Mouse (Mus musculus) E14TG2a.4 (cell line): ENCODE measurements around the gene Adprhl2.

ENCODE experiments used
- H3K27me3 ChIP-seq: 2 replicates; pipeline ENCODE4 v1.6.1; 2014; ENCODE audit warnings: low read length, control low read depth; ENCODE audit not compliant: insufficient read depth
- H3K36me3 ChIP-seq: 2 replicates; pipeline ENCODE4 v1.6.1; 2014; ENCODE audit warnings: low read length, control low read depth; ENCODE audit not compliant: insufficient read depth
- H3K4me1 ChIP-seq: replicated peaks from 2 replicates; pipeline ENCODE4 v1.6.1; 2014; ENCODE audit warnings: low read depth, low read length, control low read depth
- H3K4me3 ChIP-seq: replicated peaks from 2 replicates; pipeline ENCODE4 v1.5.1; 2014; ENCODE audit warnings: mild to moderate bottlenecking, low read length
- H3K9me3 ChIP-seq: 2 replicates; pipeline ENCODE4 v1.6.1; 2014; ENCODE audit warnings: low read length, control low read depth
- CTCF ChIP-seq: conservative IDR thresholded peaks from 2 replicates; pipeline ENCODE4 v1.5.1; 2014; ENCODE audit warnings: low read length
- NANOG ChIP-seq: IDR thresholded peaks from 2 replicates; pipeline ENCODE4 v1.6.1; 2014; ENCODE audit warnings: borderline replicate concordance, low read length, mixed read lengths
- POU5F1 ChIP-seq: IDR thresholded peaks from 2 replicates; pipeline ENCODE4 v1.6.1; 2014; ENCODE audit warnings: low read length, borderline replicate concordance

Adprhl2 gene

DNA sequence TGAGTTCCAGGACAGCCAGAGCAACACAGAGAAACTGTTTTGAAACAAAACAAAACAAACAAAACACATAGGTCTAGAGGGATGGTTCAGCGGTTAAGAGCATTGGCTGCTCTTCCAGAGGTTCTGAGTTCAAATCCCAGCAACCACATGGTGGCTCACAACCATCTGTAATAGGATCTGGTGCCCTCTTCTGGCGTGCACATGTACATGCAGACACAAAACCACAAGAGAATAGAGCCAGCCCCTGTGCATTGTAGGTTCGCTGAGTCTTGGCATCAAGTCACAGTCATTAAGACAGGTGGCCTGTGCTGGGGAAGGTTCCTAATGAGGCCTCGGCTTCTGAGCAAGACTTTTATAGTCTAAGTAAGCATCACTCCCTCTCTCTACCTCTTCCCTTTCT lies 17.6 kb downstream of the Adprhl2 start:
- Histone ChIP-seq H3K9me3 (no peaks in the 10 kb centered on the region), H3K4me3 (no peak overlapping the region), H3K4me1 (peaks cover 42% of the 10 kb centered on the region), H3K36me3 (no peaks in the 10 kb centered on the region), H3K27me3 (peaks cover 61% of the 10 kb centered on the region)
- no peak for TF ChIP-seq NANOG
- TF ChIP-seq CTCF = peak; percentile 32; the same call in 1 of the 2 replicates

DNA sequence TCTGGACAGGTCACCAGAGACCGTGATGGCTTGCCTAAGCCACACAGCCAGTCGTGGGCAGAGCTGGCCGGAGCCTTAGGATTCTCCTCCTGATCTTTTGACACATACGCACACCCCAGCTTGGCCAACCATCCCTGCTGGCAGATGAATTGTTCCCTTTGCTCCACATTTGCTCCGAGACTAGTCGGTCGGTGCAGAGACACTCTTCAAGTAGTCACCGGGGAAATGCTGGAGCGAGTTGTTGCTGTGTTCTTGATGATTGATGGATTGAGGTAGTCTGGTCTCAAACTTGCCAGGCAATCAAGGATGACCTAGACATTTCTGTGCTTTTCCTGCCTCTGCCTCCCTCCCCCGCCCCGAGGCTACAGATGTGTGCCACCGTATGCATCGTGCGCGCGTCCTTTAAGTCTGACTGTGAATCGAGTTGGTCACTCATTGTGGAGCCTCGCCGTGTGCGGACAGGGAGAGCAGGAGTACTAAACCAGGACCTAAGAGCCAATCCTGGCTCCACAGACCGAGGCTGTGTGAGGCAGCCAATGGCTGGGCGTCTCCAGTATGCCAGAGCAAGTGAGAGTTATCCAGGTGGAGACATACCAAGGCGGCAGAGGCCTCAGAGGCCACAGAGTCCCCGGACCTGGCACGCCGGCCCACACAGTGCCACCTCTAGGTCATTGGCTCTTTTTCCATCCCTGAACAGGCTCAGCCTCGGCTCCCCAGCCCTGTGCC lies 19.8 kb downstream of the Adprhl2 start:
- Histone ChIP-seq H3K4me1 (peaks cover 44% of the 10 kb centered on the region), H3K4me3 (peak overlapping the region; percentile 78), H3K9me3 (no peaks in the 10 kb centered on the region), H3K27me3 (peaks cover 72% of the 10 kb centered on the region), H3K36me3 (no peaks in the 10 kb centered on the region)
- no peak for TF ChIP-seq NANOG
- TF ChIP-seq POU5F1 = no peak
- no peak for TF ChIP-seq CTCF

DNA sequence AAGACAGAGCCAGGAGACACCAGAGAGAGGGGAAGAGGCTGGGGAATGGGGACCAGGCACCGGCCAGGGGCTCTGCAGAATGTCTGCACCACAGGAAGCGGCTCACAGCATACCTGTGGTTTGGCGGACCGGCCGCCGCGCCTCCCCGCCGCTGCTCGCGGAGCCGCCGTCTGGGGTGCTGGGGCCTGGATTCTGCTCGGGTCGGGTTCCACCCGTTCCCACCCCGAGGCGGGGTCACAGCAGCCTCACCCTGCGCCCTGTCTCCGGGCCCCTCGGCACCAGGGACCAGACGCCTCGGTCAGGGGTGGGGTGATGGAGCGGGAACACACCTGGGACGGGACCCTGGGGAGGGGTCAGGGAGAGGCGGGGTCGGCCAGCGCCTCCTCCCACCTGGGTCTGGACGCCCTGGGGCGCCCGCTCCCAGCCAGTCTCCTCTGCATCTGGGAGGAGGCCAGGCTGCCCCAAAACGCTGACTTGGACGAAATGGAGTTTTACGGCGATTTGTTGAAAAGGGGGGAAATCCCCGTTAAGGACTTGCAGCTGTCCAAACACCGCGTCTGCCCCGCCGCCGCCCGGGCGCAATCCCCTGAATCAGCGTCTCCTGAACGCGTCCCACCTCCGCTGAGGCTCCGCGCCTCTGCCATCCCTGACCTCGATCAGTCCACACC lies 20.5 kb downstream of the Adprhl2 start:
- H3K4me1 ChIP-seq = peaks cover 47% of the 10 kb centered on the region
- no peak for TF ChIP-seq NANOG
- TF ChIP-seq POU5F1 = no peak
- no peak for TF ChIP-seq CTCF
- H3K9me3 ChIP-seq = no peaks in the 10 kb centered on the region
- H3K36me3 ChIP-seq = no peaks in the 10 kb centered on the region
- H3K27me3 ChIP-seq = peaks cover 79% of the 10 kb centered on the region
- peak overlapping the region; percentile 78 for H3K4me3 ChIP-seq

DNA sequence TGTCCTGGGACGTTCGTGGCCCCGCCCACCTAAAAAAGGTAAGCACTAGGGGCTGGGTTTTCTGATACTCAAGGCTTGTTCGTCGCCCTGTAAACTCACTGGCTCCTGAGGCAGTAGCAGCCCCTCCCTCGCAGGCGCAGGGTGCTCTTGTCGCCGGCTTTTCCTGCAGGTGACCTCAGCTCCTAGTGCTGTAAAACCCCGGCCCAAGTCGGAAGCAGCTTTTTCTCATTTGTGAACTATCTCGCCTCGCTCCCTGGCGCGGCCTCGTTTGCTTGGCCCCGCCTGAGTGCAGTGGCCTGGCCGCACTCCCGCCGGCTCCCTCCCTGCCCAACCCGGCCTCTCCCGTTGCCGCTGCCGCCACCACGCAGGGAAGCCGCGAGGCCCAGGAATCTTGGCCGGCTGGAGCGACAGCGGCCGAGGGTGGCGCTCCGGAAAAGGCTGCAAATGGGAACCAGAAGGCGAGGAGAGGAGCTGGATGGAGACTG lies 24.8 kb downstream of the Adprhl2 start:
- no peak for TF ChIP-seq NANOG
- no peak for TF ChIP-seq POU5F1
- no peak for TF ChIP-seq CTCF
- Histone ChIP-seq H3K36me3 (no peaks in the 10 kb centered on the region), H3K4me3 (peak overlapping the region; percentile 73), H3K4me1 (peaks cover 47% of the 10 kb centered on the region), H3K27me3 (peaks cover 81% of the 10 kb centered on the region), H3K9me3 (no peaks in the 10 kb centered on the region)

DNA sequence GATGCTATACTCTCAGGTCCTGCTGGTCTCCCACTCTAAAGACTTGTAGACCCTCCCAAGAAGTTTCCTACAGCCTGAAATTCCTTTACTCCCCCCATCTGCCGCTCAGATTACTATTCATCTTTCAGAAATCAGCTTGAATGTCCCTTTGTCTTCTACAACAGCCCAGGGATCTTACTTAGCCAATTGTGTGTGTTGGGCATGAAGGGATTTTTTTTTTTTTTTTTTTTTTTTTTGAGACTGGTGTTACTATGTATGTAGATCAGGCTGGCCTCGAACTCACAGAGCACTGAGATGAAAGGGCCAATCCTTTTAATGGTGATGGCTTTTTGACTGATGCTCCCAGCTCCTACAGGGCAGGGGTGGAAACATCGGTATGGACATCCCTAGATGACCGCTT lies 25.6 kb downstream of the Adprhl2 start:
- Histone ChIP-seq H3K9me3 (no peaks in the 10 kb centered on the region), H3K4me1 (peaks cover 47% of the 10 kb centered on the region), H3K27me3 (peaks cover 81% of the 10 kb centered on the region), H3K36me3 (no peaks in the 10 kb centered on the region), H3K4me3 (no peak overlapping the region)
- TF ChIP-seq CTCF = no peak
- no peak for TF ChIP-seq NANOG

DNA sequence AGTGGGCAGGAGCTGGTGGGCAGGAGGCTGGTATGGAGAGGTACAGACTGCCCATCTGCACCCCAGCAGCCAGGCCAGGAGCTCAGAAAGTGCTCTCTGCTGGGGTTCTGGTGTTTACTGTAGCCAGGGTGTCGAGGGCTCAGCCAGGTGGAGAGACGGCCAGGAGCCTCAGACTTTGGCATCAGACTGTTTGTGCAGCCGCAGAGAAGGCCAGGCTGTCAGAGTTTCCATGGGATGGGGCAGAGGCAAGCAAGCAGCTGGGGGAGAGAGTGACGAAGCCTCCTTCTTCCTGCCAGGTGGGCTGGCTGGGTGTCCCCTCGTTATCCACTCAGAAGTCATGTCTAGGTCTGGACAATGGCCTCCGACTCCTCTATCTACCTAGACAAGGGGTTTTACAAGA lies 26.4 kb downstream of the Adprhl2 start:
- Histone ChIP-seq H3K4me1 (peaks cover 42% of the 10 kb centered on the region), H3K9me3 (no peaks in the 10 kb centered on the region), H3K27me3 (peaks cover 81% of the 10 kb centered on the region), H3K4me3 (no peak overlapping the region), H3K36me3 (no peaks in the 10 kb centered on the region)
- TF ChIP-seq CTCF = no peak
- no peak for TF ChIP-seq POU5F1
- no peak for TF ChIP-seq NANOG

DNA sequence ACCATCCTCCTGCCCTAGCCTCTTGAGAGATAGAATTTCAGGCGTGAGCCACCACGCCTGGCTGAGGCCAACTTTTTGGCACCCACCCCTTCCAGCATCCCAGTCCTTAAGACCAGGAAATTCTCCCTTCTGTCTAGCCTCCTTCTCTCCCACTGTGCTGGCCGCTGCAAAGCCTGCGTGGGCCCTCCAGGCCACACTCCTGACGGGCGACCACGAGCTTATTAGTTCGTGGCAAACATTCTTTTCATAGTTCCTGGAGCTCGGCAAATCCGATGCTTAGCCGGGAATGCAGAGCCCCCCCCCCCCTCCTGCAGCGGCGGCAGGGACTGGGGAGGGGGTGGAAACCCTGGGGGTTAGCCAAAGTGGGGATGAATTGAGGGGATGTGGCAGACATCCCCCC lies 30.3 kb downstream of the Adprhl2 start:
- Histone ChIP-seq H3K27me3 (peaks cover 82% of the 10 kb centered on the region), H3K36me3 (no peaks in the 10 kb centered on the region), H3K4me1 (peaks cover 45% of the 10 kb centered on the region), H3K4me3 (no peak overlapping the region), H3K9me3 (no peaks in the 10 kb centered on the region)
- TF ChIP-seq POU5F1 = no peak
- no peak for TF ChIP-seq CTCF
- no peak for TF ChIP-seq NANOG

DNA sequence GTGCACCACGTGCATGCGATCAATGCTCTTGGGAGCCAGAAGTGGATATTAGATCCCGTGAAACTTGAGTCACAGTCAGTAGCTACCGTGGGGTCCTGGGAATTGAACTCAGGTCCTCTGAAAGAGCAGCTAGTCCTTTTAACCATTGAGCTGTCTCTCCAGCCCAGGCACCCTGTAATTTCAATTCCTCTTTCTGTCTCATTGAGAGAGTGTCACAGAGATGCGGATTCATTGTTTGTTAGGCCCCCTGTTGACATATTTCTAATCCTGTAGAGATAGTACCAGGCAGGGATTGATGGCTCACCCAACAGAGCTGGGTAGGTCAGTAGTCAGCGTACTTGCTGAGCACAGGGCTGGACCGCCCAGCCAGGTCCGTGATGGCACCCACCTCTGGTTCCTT lies 31.2 kb downstream of the Adprhl2 start:
- no peaks in the 10 kb centered on the region for H3K9me3 ChIP-seq
- TF ChIP-seq CTCF (no peak), NANOG (no peak), POU5F1 (no peak)
- peaks cover 80% of the 10 kb centered on the region for H3K27me3 ChIP-seq
- no peaks in the 10 kb centered on the region for H3K36me3 ChIP-seq
- peaks cover 42% of the 10 kb centered on the region for H3K4me1 ChIP-seq
- H3K4me3 ChIP-seq = no peak overlapping the region

DNA sequence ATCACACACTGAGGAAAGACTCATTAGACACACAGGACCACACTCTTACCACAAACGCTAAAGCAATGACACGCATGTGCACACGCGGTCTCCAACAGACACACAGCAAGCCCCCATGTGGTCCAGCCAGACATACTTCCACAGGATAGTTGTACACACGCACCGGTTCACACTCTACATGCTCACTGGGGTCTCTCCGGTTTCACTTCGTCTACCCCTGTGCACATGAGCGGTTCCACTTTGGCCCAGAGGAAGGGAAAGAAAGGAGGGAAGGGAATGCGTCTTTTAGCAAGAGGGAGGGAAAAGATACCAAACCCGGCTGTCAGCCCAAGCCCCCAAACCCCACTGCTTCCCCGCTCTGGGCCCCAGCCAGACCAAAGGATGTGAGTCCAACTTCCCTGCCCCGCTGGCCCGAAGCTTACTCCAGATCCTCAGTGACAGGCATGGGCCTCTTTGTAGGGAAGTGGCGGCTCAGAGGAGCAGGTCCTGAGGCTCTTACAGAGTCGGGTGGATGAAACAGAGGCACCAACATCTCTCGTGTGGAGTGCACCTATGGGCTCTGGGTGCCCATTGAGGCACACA lies 33.3 kb downstream of the Adprhl2 start:
- Histone ChIP-seq H3K9me3 (no peaks in the 10 kb centered on the region), H3K27me3 (peaks cover 85% of the 10 kb centered on the region)
- TF ChIP-seq POU5F1 (no peak), CTCF (no peak), NANOG (no peak)

More for the DNA sequence above, 33.3 kb downstream of the Adprhl2 start:
- peaks cover 47% of the 10 kb centered on the region for H3K4me1 ChIP-seq
- no peaks in the 10 kb centered on the region for H3K36me3 ChIP-seq
- peak overlapping the region; percentile 49 for H3K4me3 ChIP-seq
